Mouse (Mus musculus): Measurements from ENCODE around the gene Cfap57. TPM values are rescaled to one million over a fixed set of nuclear protein-coding genes. Genes with fewer than 3 reads are reported as not detected.

Cfap57 gene
- polyA plus RNA-seq, 1 experiment from 2014 or later = 0.48 TPM

DNA sequence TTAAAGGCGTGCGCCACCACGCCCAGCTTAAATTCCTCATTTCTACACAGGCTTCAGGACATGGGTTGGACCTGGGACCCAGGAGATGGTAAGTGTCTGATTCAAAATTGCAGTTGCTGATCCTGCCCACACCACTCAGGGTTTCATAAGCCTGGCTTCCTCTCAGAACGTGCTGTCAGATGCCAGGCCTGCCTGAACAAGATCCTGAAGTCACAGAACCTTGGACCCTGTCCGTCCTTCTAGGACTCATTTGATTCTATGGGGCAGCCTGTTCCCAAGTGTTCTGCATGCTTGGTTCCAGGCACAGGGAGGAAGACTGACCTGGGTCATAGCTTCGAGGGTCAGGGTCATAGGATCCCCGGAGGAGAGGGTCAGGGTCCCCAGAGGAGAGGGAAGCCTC, 87.0 kb downstream of the Cfap57 start:
- Histone ChIP-seq H3K27me3 (ENCODE audit: control insufficient read depth, insufficient read depth, low read length) (no peaks in the 10 kb centered on the region), H3K4me1 (ENCODE audit: control insufficient read depth, insufficient read depth, low read length) (no peaks in the 10 kb centered on the region), H3K4me3 (ENCODE audit: low read depth, low read length) (no peak overlapping the region), H3K27ac (ENCODE audit: low read depth, low read length) (no peak overlapping the region), H3K9ac (ENCODE audit: low read length) (no peak overlapping the region), H3K9me3 (ENCODE audit: control insufficient read depth, low read length) (no peaks in the 10 kb centered on the region), H3K36me3 (ENCODE audit: control insufficient read depth, insufficient read depth, low read length) (no peaks in the 10 kb centered on the region), H3K4me2 (ENCODE audit: low read depth) (no peak overlapping the region)
- ATAC-seq (ENCODE audit: insufficient read depth, low FRiP score, low TSS enrichment) (no peak), DNase-seq (ENCODE audit: low spot score) (no peak)
- WGBS = 85% methylated on average over 7 of the region's 7 CpGs

DNA sequence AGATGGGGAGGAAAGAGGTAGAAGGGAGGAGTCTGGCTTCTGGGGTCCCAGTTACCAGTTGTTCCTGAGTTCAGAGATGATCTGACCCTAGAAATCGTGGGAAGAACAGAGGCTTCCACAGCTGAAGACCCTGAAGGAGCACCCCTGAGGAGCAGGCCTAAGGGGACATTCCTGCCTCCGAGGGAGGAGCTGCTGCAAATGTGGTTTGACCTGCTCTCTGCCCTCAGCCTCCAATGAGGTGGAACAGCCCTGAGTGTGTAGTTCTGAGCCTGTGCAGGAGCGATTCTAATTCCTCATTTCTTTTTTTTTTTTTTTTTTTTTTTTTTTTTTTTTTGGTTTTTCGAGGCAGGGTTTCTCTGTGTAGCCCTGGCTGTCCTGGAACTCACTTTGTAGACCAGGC, 87.4 kb downstream of the Cfap57 start:
- ATAC-seq (ENCODE audit: insufficient read depth, low FRiP score, low TSS enrichment) = no peak
- WGBS = 58% methylated on average over 3 of the region's 4 CpGs
- H3K36me3 ChIP-seq (ENCODE audit: control insufficient read depth, insufficient read depth, low read length) = no peaks in the 10 kb centered on the region

DNA sequence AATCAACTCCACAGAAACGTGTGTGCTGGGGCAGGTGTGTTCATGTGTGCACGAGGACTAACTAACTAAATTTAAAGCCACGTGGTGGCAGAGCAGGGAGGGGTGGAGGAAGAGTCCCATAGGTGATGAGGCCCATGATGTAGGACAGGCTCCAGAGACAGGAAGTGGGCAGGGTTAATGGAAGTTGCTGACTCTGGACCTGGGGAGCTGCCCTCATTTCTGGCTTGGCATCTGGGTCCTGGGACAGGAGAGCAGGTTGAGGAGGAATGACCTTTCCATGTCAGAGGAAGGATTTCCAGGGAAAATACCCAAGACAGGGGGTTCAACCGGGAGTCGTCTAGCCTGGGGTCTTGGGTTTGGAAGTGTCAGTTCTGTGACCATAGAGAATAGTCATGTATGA, 87.9 kb downstream of the Cfap57 start:
- no peaks in the 10 kb centered on the region for H3K9me3 ChIP-seq (ENCODE audit: control insufficient read depth, low read length)
- no peak overlapping the region for H3K27ac ChIP-seq (ENCODE audit: low read depth, low read length)
- no peaks in the 10 kb centered on the region for H3K27me3 ChIP-seq (ENCODE audit: control insufficient read depth, insufficient read depth, low read length)
- 83% methylated on average over 5 of the region's 5 CpGs for WGBS
- H3K4me2 ChIP-seq (ENCODE audit: low read depth) = no peak overlapping the region
- DNase-seq (ENCODE audit: low spot score) (no peak), ATAC-seq (ENCODE audit: insufficient read depth, low FRiP score, low TSS enrichment) (no peak)
- H3K36me3 ChIP-seq (ENCODE audit: control insufficient read depth, insufficient read depth, low read length) = no peaks in the 10 kb centered on the region
- no peak overlapping the region for H3K4me3 ChIP-seq (ENCODE audit: low read depth, low read length)
- H3K9ac ChIP-seq (ENCODE audit: low read length) = no peak overlapping the region
- H3K4me1 ChIP-seq (ENCODE audit: control insufficient read depth, insufficient read depth, low read length) = no peaks in the 10 kb centered on the region

More for the DNA sequence above, 87.4 kb downstream of the Cfap57 start:
- Histone ChIP-seq H3K4me1 (ENCODE audit: control insufficient read depth, insufficient read depth, low read length) (no peaks in the 10 kb centered on the region), H3K4me2 (ENCODE audit: low read depth) (no peak overlapping the region), H3K4me3 (ENCODE audit: low read depth, low read length) (no peak overlapping the region), H3K27ac (ENCODE audit: low read depth, low read length) (no peak overlapping the region), H3K9ac (ENCODE audit: low read length) (no peak overlapping the region), H3K27me3 (ENCODE audit: control insufficient read depth, insufficient read depth, low read length) (no peaks in the 10 kb centered on the region), H3K9me3 (ENCODE audit: control insufficient read depth, low read length) (no peaks in the 10 kb centered on the region)
- no peak for DNase-seq (ENCODE audit: low spot score)

DNA sequence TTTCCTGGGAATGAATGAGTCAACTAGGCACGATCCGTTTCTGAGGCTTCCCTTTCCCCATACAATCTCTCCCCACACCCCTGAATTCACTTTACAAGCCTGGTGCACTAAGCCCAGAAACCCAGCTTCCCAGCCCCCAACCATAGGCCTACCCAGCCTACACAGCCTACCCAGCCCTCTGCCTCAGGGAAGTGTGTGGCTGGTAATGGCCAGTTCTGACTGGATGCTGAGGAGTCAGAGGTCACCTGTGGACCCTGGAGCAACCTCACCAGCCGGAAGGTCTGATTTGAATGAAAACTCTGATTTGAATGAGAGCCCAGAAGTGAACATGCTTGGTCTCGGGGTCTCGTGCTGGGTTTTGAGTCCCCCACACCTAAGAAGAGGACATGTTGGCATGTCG, 92.9 kb downstream of the Cfap57 start:
- Histone ChIP-seq H3K4me2 (ENCODE audit: low read depth) (no peak overlapping the region), H3K4me1 (ENCODE audit: control insufficient read depth, insufficient read depth, low read length) (no peaks in the 10 kb centered on the region), H3K27ac (ENCODE audit: low read depth, low read length) (no peak overlapping the region), H3K27me3 (ENCODE audit: control insufficient read depth, insufficient read depth, low read length) (no peaks in the 10 kb centered on the region), H3K9me3 (ENCODE audit: control insufficient read depth, low read length) (no peaks in the 10 kb centered on the region), H3K4me3 (ENCODE audit: low read depth, low read length) (no peak overlapping the region), H3K36me3 (ENCODE audit: control insufficient read depth, insufficient read depth, low read length) (no peaks in the 10 kb centered on the region), H3K9ac (ENCODE audit: low read length) (no peak overlapping the region)
- ATAC-seq (ENCODE audit: insufficient read depth, low FRiP score, low TSS enrichment) = no peak
- DNase-seq (ENCODE audit: low spot score) = no peak
- 85% methylated on average over 6 of the region's 6 CpGs for WGBS

DNA sequence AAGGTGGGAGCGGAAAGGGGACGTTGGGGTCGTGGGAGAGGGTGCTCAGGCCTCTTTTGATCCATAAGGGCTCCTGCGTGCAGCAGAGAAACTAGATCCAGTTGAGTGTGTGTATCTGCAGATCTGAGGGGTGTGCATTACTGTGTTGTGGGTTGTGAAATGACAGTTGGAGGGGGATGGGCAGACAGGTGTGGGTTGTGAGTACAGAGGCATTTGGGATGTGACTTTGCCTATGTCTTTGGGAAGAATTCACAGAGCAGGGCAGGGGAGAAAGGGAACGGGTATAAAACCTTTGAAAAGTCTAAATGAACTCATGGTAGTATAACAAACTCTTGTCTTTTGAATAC, 93.3 kb downstream of the Cfap57 start:
- Histone ChIP-seq H3K4me1 (ENCODE audit: control insufficient read depth, insufficient read depth, low read length) (no peaks in the 10 kb centered on the region), H3K4me3 (ENCODE audit: low read depth, low read length) (no peak overlapping the region), H3K9me3 (ENCODE audit: control insufficient read depth, low read length) (no peaks in the 10 kb centered on the region), H3K36me3 (ENCODE audit: control insufficient read depth, insufficient read depth, low read length) (no peaks in the 10 kb centered on the region), H3K27me3 (ENCODE audit: control insufficient read depth, insufficient read depth, low read length) (no peaks in the 10 kb centered on the region), H3K27ac (ENCODE audit: low read depth, low read length) (no peak overlapping the region), H3K4me2 (ENCODE audit: low read depth) (no peak overlapping the region), H3K9ac (ENCODE audit: low read length) (no peak overlapping the region)
- 46% methylated on average over 5 of the region's 5 CpGs for WGBS
- no peak for DNase-seq (ENCODE audit: low spot score)
- no peak for ATAC-seq (ENCODE audit: insufficient read depth, low FRiP score, low TSS enrichment)

DNA sequence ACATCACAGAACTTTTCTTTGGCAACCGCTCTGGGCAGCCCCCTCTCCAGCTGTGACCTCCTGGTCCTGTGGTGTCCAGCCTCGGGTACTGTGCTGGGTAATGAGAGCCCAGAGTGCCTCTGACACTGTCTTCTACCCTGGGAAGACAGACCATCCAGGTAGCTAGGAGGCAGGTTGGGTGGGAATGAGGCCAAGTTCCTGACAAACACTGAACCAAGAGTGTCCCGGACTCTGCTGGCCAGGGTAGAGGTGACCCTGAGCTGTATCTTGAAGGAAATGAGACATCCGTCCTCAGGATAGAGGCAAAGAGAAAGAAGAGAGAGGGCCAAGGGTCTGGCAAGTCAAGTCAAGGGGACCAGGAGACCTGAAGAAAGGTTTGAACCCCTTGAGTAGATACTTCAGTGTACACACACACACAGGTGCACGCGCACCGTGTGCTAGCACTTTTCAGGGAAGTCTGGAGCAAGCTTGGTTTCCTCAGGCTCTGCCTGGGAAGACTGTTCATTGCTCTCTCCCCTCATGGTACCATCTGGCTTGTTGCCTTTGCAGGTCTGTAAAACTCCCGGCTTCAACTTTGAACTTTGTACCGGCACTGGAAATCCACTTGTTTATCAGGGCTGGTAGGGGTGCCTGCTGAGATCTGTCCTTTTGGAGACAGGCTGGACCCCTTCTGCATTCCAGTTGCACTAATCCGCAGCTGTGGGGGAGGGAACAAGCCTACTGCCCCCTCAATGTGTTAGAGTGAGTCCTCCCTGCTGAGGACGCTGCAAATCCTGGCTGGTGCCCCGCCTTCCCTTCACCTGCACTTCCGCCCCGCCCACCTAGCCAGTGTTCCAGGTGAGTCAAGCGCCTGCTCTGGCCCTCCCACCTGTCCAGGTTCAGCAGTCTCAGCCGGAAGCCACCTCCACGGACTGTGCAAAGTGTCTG, 93.9 kb downstream of the Cfap57 start, which contains the start of gene 2610528J11Rik:
Gene 2610528J11Rik, plus strand, starts transcription at position 592 of the 927 bp plus-strand sequence.
- no peaks in the 10 kb centered on the region for H3K9me3 ChIP-seq (ENCODE audit: control insufficient read depth, low read length)
- no peak within 1 kb of the TSS for H3K27ac ChIP-seq (ENCODE audit: low read depth, low read length)
- no peak for ATAC-seq (ENCODE audit: insufficient read depth, low FRiP score, low TSS enrichment)
- DNase-seq (ENCODE audit: low spot score) = no peak
- H3K36me3 ChIP-seq (ENCODE audit: control insufficient read depth, insufficient read depth, low read length) = no peaks in the 10 kb centered on the region
- 40% methylated on average over 17 of the region's 17 CpGs for WGBS
- H3K9ac ChIP-seq (ENCODE audit: low read length) = no peak within 1 kb of the TSS
- H3K4me2 ChIP-seq (ENCODE audit: low read depth) = no peak within 1 kb of the TSS
- H3K27me3 ChIP-seq (ENCODE audit: control insufficient read depth, insufficient read depth, low read length) = no peaks in the 10 kb centered on the region
- no peak within 1 kb of the TSS for H3K4me3 ChIP-seq (ENCODE audit: low read depth, low read length)
- no peaks in the 10 kb centered on the region for H3K4me1 ChIP-seq (ENCODE audit: control insufficient read depth, insufficient read depth, low read length)

DNA sequence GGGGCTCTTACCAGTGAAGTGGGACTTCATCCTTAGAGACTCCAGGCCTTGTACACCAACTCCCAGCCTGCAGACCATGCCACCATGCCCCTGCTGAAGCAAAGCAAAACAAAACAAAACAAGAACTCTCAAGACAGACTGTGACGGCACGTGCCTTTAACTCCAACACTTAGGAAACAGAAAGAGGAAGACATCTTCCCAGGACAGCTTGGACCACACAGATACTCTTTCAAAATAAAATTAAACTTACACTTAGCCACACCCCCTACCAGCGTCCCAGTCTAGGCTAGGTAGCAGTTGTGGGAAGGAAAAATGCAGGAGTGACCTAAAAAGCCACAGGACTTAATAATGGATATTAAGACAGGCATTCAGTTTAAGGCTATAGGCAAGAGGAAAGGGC, 94.8 kb downstream of the Cfap57 start:
- H3K27me3 ChIP-seq (ENCODE audit: control insufficient read depth, insufficient read depth, low read length) = no peaks in the 10 kb centered on the region
- WGBS = 80% methylated on average over 3 of the region's 3 CpGs
- no peak for ATAC-seq (ENCODE audit: insufficient read depth, low FRiP score, low TSS enrichment)

DNA sequence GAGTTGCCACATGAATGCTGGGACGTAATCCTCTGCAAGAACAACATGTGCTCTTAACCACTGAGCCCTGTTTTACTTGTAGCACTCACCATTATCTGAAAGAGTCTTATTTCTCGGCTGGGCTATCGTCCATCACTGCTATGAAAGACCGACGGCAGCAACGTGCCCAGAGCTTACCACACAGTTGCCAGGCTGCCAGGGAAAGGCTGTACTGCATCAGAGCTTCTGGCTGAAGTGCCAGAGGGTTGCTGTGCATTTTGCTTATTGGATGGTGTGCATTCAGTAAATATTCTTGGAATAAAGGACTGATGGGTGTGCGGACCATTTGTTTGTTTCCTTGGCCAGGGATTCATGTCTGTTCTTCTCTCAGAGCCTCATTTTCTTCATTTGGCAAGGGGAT, 96.6 kb downstream of the Cfap57 start:
- ATAC-seq (ENCODE audit: insufficient read depth, low FRiP score, low TSS enrichment) (no peak), DNase-seq (ENCODE audit: low spot score) (no peak)
- Histone ChIP-seq H3K4me1 (ENCODE audit: control insufficient read depth, insufficient read depth, low read length) (no peaks in the 10 kb centered on the region), H3K27ac (ENCODE audit: low read depth, low read length) (no peak overlapping the region), H3K36me3 (ENCODE audit: control insufficient read depth, insufficient read depth, low read length) (no peaks in the 10 kb centered on the region), H3K4me2 (ENCODE audit: low read depth) (no peak overlapping the region), H3K9ac (ENCODE audit: low read length) (no peak overlapping the region), H3K9me3 (ENCODE audit: control insufficient read depth, low read length) (no peaks in the 10 kb centered on the region), H3K4me3 (ENCODE audit: low read depth, low read length) (no peak overlapping the region), H3K27me3 (ENCODE audit: control insufficient read depth, insufficient read depth, low read length) (no peaks in the 10 kb centered on the region)
- WGBS = 64% methylated on average over 7 of the region's 7 CpGs

More for the DNA sequence above, 94.8 kb downstream of the Cfap57 start:
- Histone ChIP-seq H3K4me3 (ENCODE audit: low read depth, low read length) (no peak overlapping the region), H3K36me3 (ENCODE audit: control insufficient read depth, insufficient read depth, low read length) (no peaks in the 10 kb centered on the region), H3K4me1 (ENCODE audit: control insufficient read depth, insufficient read depth, low read length) (no peaks in the 10 kb centered on the region), H3K9me3 (ENCODE audit: control insufficient read depth, low read length) (no peaks in the 10 kb centered on the region), H3K9ac (ENCODE audit: low read length) (no peak overlapping the region), H3K4me2 (ENCODE audit: low read depth) (no peak overlapping the region), H3K27ac (ENCODE audit: low read depth, low read length) (no peak overlapping the region)
- DNase-seq (ENCODE audit: low spot score) = no peak

DNA sequence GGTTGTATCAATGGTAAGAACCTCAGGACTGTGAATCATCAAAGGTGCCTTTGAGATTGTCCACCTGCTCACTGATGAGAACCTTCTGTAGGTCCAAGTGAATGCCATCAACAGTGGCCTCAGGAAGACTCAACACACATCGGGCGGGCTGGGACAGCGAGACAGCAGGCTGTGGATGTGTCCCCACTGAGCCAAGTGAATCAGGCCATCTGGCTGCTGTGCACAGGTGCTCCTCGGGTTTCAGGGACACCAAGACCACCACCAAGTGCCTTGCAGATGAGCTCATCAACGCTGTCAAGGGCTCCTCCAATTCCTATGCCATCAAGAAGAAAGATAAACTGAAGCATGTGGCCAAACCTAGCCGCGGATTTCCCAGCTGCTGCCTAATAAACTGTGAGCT, 98.3 kb downstream of the Cfap57 start:
- ATAC-seq (ENCODE audit: insufficient read depth, low FRiP score, low TSS enrichment) = no peak
- H3K36me3 ChIP-seq (ENCODE audit: control insufficient read depth, insufficient read depth, low read length) = no peaks in the 10 kb centered on the region

More for the DNA sequence above, 98.3 kb downstream of the Cfap57 start:
- Histone ChIP-seq H3K4me3 (ENCODE audit: low read depth, low read length) (no peak overlapping the region), H3K9ac (ENCODE audit: low read length) (no peak overlapping the region), H3K4me2 (ENCODE audit: low read depth) (no peak overlapping the region), H3K27me3 (ENCODE audit: control insufficient read depth, insufficient read depth, low read length) (no peaks in the 10 kb centered on the region), H3K27ac (ENCODE audit: low read depth, low read length) (no peak overlapping the region), H3K9me3 (ENCODE audit: control insufficient read depth, low read length) (no peaks in the 10 kb centered on the region), H3K4me1 (ENCODE audit: control insufficient read depth, insufficient read depth, low read length) (no peaks in the 10 kb centered on the region)
- 87% methylated on average over 7 of the region's 7 CpGs for WGBS
- DNase-seq (ENCODE audit: low spot score) = no peak

All from neural tube, embryonic 11.5 days (tissue).